Mouse (Mus musculus) small intestine, adult 2 months (tissue): ENCODE results near the gene Smco2. TPM values are rescaled to one million over a fixed set of nuclear protein-coding genes. Genes with fewer than 3 reads are reported as not detected.

ENCODE experiments used
- H3K27ac ChIP-seq: fragments of 200-500 bp; 2 replicates; pipeline ENCODE4 v1.5.1; 2012; ENCODE audit warnings: low read depth, low read length, control low read depth, inconsistent platforms; ENCODE audit not compliant: insufficient read depth
- H3K27me3 ChIP-seq: fragments of 200-500 bp; 2 replicates; pipeline ENCODE4 v1.6.1; 2012; ENCODE audit warnings: mild to moderate bottlenecking, moderate library complexity, low read length, inconsistent platforms; ENCODE audit not compliant: control insufficient read depth, insufficient read depth
- H3K36me3 ChIP-seq: fragments of 200-500 bp; 2 replicates; pipeline ENCODE4 v1.6.1; 2012; ENCODE audit warnings: mild to moderate bottlenecking, low read length, control low read depth, inconsistent platforms; ENCODE audit not compliant: control insufficient read depth, insufficient read depth
- H3K4me1 ChIP-seq: fragments of 200-500 bp; 2 replicates; pipeline ENCODE4 v1.6.1; 2012; ENCODE audit warnings: low read length, inconsistent platforms, mixed read lengths; ENCODE audit not compliant: control insufficient read depth, insufficient read depth, insufficient read length
- H3K4me3 ChIP-seq: fragments of 200-500 bp; 2 replicates; pipeline ENCODE4 v1.5.1; 2012; ENCODE audit warnings: low read depth, mild to moderate bottlenecking, control low read depth, inconsistent platforms, low read length, moderate library complexity
- CTCF ChIP-seq: fragments of 200-500 bp; IDR thresholded peaks from 2 replicates; pipeline ENCODE4 v1.5.1; 2012; ENCODE audit warnings: low read depth, mild to moderate bottlenecking, control low read depth, inconsistent platforms, low read length, moderate library complexity, mixed read lengths; ENCODE audit not compliant: insufficient replicate concordance, insufficient read length; ENCODE audit errors: extremely low read depth
- POLR2A ChIP-seq: fragments of 200-500 bp; IDR thresholded peaks from 2 replicates; pipeline ENCODE4 v1.6.1; 2012; ENCODE audit warnings: low read depth, mild to moderate bottlenecking, control low read depth, inconsistent platforms, low read length, moderate library complexity
- WGBS: fragments of 180-500 bp; shearing (Covaris S2); methylation state at CpG from one replicate; pipeline ENCODE4 v1.1.7; 2018; 5-methylcytosine and 5-hydroxymethylcytosine counted together
- polyA plus RNA-seq: library from polyadenylated mRNA; depleted of rRNA; stranded (reverse); fragments of >200 nt; gene quantifications from 2 replicates; pipeline ENCODE4 v1.2.3, GENCODE M21; 2012

The Smco2 gene
- polyA plus RNA-seq, 1 experiment, result not detected

DNA sequence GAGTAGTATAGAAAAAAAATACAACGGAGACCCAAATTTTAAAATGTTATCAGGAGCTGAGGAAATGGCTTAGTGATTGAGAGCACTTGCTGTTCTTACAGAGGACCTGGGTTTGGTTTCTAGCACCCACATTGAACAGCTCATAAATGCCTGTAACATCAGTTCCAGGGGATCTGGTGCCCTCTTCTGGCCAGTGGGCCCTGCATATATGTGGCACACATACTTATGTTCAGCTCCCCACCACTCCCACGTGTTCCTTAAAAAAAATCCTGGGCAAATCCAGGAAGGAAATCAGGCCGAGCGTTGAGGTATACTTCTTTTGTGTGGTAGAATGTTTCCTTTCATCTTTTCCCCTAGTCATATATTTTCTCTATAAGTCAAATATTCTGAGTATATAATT, 52.0 kb downstream of the Smco2 start:
- H3K4me1 ChIP-seq, result peaks cover 11% of the 10 kb centered on the region; the same call in 1 of the 2 replicates
- 96% methylated on average over 4 of the region's 4 CpGs for WGBS
- no peaks in the 10 kb centered on the region for H3K27me3 ChIP-seq
- H3K36me3 ChIP-seq, result no peaks in the 10 kb centered on the region
- H3K27ac ChIP-seq, result no peak overlapping the region
- no peak overlapping the region for H3K4me3 ChIP-seq
- no peak for TF ChIP-seq CTCF

DNA sequence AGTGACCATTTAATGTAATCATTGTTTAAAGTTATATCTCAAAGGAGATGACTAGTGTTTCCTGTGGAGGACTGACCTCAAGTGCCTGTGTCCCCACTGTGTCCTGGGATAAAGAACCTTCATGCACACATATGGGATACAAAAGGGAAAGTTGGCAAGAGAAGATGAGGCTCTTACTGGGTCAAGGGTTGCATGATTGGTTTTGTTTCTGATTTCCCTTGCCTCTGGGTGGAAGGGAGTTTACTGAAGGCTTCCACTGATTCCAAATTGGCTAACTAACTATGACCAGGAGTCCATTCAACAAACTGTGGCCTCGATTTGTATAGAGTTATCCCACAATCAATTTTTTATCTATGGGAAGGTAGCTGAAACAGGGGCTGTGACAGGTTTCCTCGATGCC, 53.7 kb downstream of the Smco2 start:
- Histone ChIP-seq H3K27me3 (no peaks in the 10 kb centered on the region), H3K4me3 (no peak overlapping the region), H3K4me1 (peaks cover 8% of the 10 kb centered on the region; the same call in 1 of the 2 replicates), H3K27ac (no peak overlapping the region), H3K36me3 (no peaks in the 10 kb centered on the region)
- WGBS, result 65% methylated on average over 2 of the region's 2 CpGs
- TF ChIP-seq CTCF, result no peak
- no peak for TF ChIP-seq POLR2A

DNA sequence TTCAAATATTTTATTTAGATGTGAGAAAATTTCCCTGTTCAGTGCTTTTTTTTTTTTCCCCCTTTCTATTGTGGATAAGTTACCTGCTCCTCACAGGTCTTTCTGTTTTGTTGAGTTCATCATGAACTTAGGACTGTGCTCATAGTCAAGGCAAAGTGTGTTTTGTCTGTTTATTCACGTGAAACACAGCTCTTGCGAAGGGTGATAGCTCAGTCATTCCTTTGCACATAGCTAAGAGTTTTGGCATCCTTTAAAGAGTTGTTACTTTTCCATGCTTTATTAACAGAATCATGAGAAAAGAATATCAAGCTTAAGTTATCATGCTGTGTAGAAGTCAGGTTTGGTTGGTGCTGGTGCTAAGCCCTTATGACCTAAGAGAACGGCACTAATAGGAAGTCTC, 54.8 kb downstream of the Smco2 start:
- 86% methylated on average over 3 of the region's 3 CpGs for WGBS
- Histone ChIP-seq H3K36me3 (no peaks in the 10 kb centered on the region), H3K4me1 (peaks cover 8% of the 10 kb centered on the region; the same call in 1 of the 2 replicates), H3K4me3 (no peak overlapping the region), H3K27ac (no peak overlapping the region), H3K27me3 (no peaks in the 10 kb centered on the region)
- TF ChIP-seq POLR2A (no peak), CTCF (no peak)

DNA sequence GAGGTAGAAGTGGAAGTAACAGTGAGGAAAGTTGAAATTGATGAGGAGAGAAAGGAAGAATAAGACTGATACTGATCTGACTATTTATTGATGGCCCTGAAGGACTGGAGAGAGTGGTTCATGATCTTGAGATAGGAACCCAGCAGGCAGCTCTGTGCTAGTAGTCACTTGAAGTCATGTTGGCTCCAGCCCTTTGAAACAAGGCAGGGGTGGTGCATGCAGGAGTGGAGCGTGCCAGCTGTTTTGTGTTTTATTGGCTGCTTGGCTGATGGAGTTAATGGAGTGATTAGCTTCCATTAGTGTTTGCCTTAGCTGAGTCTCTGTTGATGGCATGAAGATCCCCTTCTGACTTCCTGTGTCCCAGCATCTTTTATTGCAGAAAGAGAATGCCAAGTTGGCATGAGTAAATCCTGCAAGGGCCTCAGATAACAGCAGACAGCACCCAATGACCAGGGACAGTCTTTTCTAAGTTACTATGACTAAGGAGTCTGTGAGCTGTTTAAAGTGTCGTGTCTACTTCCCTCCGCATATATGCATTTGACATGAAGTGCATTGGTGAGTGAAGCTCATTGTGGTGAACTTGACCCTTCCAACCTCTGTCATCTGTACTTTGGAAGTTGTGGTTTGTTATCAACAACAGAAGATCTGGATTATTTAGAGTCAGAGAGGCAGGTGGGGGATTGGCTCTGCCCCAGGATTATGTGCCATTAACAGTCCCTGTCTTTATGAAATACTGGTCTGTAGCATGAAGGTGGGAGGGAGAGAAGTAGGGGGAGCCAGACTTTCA, 56.3 kb downstream of the Smco2 start:
- TF ChIP-seq POLR2A (no peak), CTCF (no peak)
- Histone ChIP-seq H3K36me3 (no peaks in the 10 kb centered on the region), H3K27ac (no peak overlapping the region), H3K4me3 (no peak overlapping the region), H3K4me1 (peaks cover 8% of the 10 kb centered on the region; the same call in 1 of the 2 replicates), H3K27me3 (no peaks in the 10 kb centered on the region)
- WGBS, result 65% methylated on average over 3 of the region's 3 CpGs

DNA sequence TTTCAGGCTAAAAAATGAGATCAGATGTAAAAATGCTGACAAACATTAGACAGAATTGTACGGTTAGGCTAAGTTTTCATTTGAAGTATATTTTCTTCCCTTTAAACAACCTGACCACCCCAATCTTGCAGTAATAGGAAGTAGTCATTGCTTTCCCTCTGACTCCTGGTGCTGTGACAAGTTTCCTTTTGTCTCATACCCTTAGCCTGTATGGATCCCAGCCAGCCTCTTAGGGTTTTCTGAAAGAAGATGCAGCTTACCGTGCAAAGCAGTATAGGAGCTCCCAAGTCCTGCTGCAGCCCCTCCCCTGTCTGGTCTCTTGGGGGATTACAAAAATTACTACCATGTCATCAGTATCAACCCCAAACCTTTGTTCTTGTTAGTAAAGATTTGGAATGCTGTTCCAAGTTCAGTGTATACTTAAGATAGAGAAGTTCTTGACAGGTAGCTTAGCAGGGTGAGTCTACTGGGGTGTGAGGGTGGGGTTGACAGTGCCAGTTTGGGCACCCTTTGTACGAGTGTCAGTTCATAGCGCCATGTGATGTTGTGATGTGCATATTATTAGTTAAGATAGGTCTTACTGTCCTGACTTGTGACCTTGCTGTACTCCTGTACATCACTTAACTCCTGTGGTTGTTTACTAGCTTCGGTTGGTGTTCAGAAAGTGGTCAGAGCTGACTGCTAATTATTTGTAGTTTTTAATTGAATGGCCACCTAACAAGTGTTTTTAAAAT, 57.3 kb downstream of the Smco2 start:
- Histone ChIP-seq H3K27me3 (no peaks in the 10 kb centered on the region), H3K4me1 (peaks cover 8% of the 10 kb centered on the region; the same call in 1 of the 2 replicates), H3K4me3 (no peak overlapping the region), H3K27ac (no peak overlapping the region), H3K36me3 (no peaks in the 10 kb centered on the region)
- no peak for TF ChIP-seq POLR2A
- TF ChIP-seq CTCF, result no peak
- 52% methylated on average over 5 of the region's 5 CpGs for WGBS

DNA sequence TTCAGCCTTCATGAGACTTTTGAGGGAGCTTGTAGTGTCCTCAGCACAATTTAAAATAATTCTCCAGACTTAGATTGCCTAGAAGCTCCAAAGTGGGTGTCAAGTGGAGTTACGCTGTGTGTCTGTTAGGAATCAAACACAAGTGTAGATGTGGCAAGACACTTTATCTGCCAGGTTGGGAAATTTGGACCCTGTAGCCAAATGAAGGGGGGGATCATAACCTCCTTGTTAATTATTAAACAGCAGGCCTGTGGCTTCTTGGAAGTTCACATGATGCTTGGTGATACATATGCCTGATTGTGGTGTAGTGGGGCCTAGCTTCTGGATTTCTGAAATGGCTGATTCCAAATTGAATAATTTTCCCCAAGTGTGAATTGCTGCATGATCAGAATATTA, 57.9 kb downstream of the Smco2 start:
- 60% methylated on average over 1 of the region's 1 CpGs for WGBS
- Histone ChIP-seq H3K4me3 (no peak overlapping the region), H3K27me3 (no peaks in the 10 kb centered on the region), H3K4me1 (peaks cover 8% of the 10 kb centered on the region; the same call in 1 of the 2 replicates), H3K27ac (no peak overlapping the region), H3K36me3 (no peaks in the 10 kb centered on the region)
- no peak for TF ChIP-seq POLR2A
- TF ChIP-seq CTCF, result no peak

DNA sequence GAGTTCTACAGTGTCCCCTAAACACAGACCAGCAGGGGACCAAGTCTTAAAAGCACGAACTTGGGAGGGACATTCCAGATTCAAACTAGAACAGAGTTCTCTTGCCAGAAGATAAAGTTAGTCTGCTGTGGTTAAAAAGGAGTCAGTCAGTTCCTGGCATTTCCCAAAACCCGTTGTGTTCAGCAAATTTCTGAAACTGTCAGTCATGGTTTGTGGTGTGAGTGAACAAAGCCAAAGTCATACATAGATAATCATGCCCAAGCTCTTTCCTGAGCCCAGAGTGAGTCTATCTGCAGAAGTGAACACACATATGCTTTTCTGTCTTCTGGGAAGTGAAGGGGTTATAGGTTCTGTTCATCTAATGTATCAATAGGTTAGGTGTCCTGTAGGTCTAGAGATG, 58.9 kb downstream of the Smco2 start:
- no peaks in the 10 kb centered on the region for H3K27me3 ChIP-seq
- peaks cover 14% of the 10 kb centered on the region; the same call in 1 of the 2 replicates for H3K4me1 ChIP-seq
- 65% methylated on average over 2 of the region's 2 CpGs for WGBS
- H3K27ac ChIP-seq, result no peak overlapping the region
- no peaks in the 10 kb centered on the region for H3K36me3 ChIP-seq
- no peak overlapping the region for H3K4me3 ChIP-seq
- TF ChIP-seq CTCF (no peak), POLR2A (no peak)
